Mouse (Mus musculus) lung, postnatal 0 days (tissue): ENCODE results near the gene Etv6. TPM values are rescaled to one million over a fixed set of nuclear protein-coding genes. Genes with fewer than 3 reads are reported as not detected.

Source experiments
- ATAC-seq: fragments of 200-750 bp; cut with Nextera tagmentation; 2 replicates; pipeline ENCODE4 v1.8.0; 2017; ENCODE audit warnings: moderate library complexity
- DNase-seq: peaks from one replicate; pipeline ENCODE4 v3.0.0-alpha.2; 2016; ENCODE audit warnings: low spot score
- H3K27ac ChIP-seq: fragments of 300-500 bp; sonication (generic); 2 replicates; pipeline ENCODE4 v1.5.1; 2014; ENCODE audit warnings: antibody characterized with exemption, mild to moderate bottlenecking, low read length, mixed read lengths
- H3K27me3 ChIP-seq: fragments of 300-500 bp; sonication (generic); replicated peaks from 2 replicates; pipeline ENCODE4 v1.6.1; 2014; ENCODE audit warnings: low read length, mixed read lengths; ENCODE audit not compliant: insufficient read depth
- H3K36me3 ChIP-seq: fragments of 300-500 bp; sonication (generic); 2 replicates; pipeline ENCODE4 v1.6.1; 2014; ENCODE audit warnings: low read length, mixed read lengths; ENCODE audit not compliant: insufficient read depth
- H3K4me1 ChIP-seq: fragments of 300-500 bp; sonication (generic); 2 replicates; pipeline ENCODE4 v1.6.1; 2014; ENCODE audit warnings: antibody characterized with exemption, low read depth, low read length, mixed read lengths; ENCODE audit not compliant: insufficient read depth
- H3K4me2 ChIP-seq: fragments of 300-500 bp; sonication (generic); replicated peaks from 2 replicates; pipeline ENCODE4 v1.6.1; 2014; ENCODE audit warnings: low read depth, mild to moderate bottlenecking, low read length, moderate library complexity, mixed read lengths
- H3K4me3 ChIP-seq: fragments of 300-500 bp; sonication (generic); 2 replicates; pipeline ENCODE4 v1.5.1; 2014; ENCODE audit warnings: low read depth, low read length
- H3K9ac ChIP-seq: fragments of 300-500 bp; sonication (generic); replicated peaks from 2 replicates; pipeline ENCODE4 v1.6.1; 2014; ENCODE audit warnings: low read depth, mild to moderate bottlenecking
- H3K9me3 ChIP-seq: fragments of 300-500 bp; sonication (generic); 2 replicates; pipeline ENCODE4 v1.6.1; 2016; ENCODE audit warnings: low read length, mixed read lengths
- CTCF ChIP-seq: IDR thresholded peaks from 2 replicates; pipeline ENCODE4 v1.5.1; 2016; ENCODE audit warnings: antibody characterized with exemption, mild to moderate bottlenecking
- EP300 ChIP-seq: IDR thresholded peaks from 2 replicates; pipeline ENCODE4 v1.6.1; 2016; ENCODE audit warnings: antibody characterized with exemption, mild to moderate bottlenecking, control low read depth
- WGBS: fragments of 180-500 bp; shearing (Covaris S2); extraction: QIAGEN DNeasy Blood & Tissue Kit; methylation state at CpG from one replicate; pipeline ENCODE4 v1.1.7; 2014; 5-methylcytosine and 5-hydroxymethylcytosine counted together
- polyA plus RNA-seq: library from polyadenylated mRNA; unstranded; fragments of >200 nt; fragmentation: Nextera tagmentation; extraction: Ambion mirVana; gene quantifications from 2 replicates; pipeline ENCODE4 v1.2.1, GENCODE M21; 2015

Gene Etv6
- polyA plus RNA-seq, 1 experiment from 2014 or later = 5.5 TPM

DNA sequence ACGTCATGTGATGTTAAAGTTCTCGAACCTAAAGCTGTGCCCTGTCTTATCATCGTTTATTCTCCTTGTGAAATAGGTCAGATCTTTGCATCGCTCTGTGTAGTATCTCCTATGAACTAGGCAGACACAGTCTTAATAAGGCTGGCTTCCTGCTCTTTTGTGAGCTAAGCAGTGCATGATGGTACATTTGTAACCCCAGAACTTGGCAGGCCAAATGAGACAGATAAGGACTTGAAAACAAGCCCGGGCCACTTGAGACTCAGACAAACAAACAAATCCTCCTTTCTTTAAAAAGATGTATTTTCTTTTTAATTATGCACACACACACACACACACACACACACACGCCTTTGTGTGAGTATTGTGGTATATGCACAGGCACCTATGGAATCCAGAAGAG is 42.5 kb downstream of the Etv6 start:
- TF ChIP-seq EP300 = no peak
- no peak for TF ChIP-seq CTCF
- WGBS = 65% methylated on average over 6 of the region's 6 CpGs

DNA sequence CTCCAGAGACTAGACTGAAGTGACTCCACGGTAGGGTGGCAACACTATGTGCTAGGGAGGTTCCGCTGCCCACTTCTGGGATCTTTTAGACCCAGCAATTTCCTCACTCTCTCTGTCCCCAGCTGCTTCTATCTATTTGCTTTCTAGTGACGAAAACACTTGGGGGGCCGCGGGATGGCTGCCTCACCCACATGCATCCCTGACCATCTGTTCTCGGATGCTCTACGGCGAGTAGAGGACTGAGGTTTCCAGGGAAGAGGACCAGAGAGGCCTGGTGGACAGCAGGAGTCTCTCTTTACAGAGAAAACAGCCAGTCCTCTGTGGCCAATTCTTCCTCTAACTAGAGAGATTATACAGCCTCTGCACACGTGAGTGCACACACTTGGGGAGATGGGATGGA is 43.6 kb downstream of the Etv6 start:
- DNase-seq = no peak
- no peak overlapping the region for H3K27ac ChIP-seq
- H3K9ac ChIP-seq = no peak overlapping the region
- no peak for ATAC-seq
- H3K4me3 ChIP-seq = no peak overlapping the region
- H3K4me1 ChIP-seq = no peaks in the 10 kb centered on the region
- 78% methylated on average over 9 of the region's 9 CpGs for WGBS
- TF ChIP-seq CTCF = no peak
- no peak for TF ChIP-seq EP300
- no peaks in the 10 kb centered on the region for H3K27me3 ChIP-seq
- no peaks in the 10 kb centered on the region for H3K36me3 ChIP-seq
- no peaks in the 10 kb centered on the region for H3K9me3 ChIP-seq
- H3K4me2 ChIP-seq = no peak overlapping the region

More for the DNA sequence above, 42.5 kb downstream of the Etv6 start:
- H3K27ac ChIP-seq = no peak overlapping the region
- H3K4me3 ChIP-seq = no peak overlapping the region
- H3K4me1 ChIP-seq = no peaks in the 10 kb centered on the region
- no peaks in the 10 kb centered on the region for H3K27me3 ChIP-seq
- H3K9me3 ChIP-seq = no peaks in the 10 kb centered on the region
- DNase-seq (no peak), ATAC-seq (no peak)
- H3K4me2 ChIP-seq = no peak overlapping the region
- H3K9ac ChIP-seq = no peak overlapping the region
- H3K36me3 ChIP-seq = no peaks in the 10 kb centered on the region

DNA sequence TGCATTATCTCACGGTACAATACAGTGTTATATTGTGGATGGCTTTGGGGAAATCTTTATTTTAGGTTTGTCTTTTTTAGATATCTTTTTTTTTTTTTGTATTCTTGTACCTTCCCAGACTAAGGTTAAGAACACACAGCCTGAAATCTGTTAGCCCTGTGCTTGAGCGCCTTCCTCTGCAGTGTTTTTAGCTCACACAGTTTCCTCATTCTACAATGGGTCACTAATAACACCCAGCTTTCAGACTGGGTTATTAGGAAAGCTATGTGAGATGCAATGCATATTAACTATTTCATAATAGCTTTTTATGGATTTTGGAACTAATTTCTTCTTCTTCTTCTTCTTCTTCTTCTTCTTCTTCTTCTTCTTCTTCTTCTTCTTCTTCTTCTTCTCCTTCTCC is 44.1 kb downstream of the Etv6 start:
- Histone ChIP-seq H3K27ac (no peak overlapping the region), H3K9ac (no peak overlapping the region), H3K4me2 (no peak overlapping the region), H3K4me3 (no peak overlapping the region), H3K36me3 (no peaks in the 10 kb centered on the region), H3K4me1 (no peaks in the 10 kb centered on the region), H3K27me3 (no peaks in the 10 kb centered on the region), H3K9me3 (no peaks in the 10 kb centered on the region)
- 90% methylated on average over 2 of the region's 2 CpGs for WGBS
- DNase-seq (no peak), ATAC-seq (no peak)
- TF ChIP-seq CTCF (no peak), EP300 (no peak)

DNA sequence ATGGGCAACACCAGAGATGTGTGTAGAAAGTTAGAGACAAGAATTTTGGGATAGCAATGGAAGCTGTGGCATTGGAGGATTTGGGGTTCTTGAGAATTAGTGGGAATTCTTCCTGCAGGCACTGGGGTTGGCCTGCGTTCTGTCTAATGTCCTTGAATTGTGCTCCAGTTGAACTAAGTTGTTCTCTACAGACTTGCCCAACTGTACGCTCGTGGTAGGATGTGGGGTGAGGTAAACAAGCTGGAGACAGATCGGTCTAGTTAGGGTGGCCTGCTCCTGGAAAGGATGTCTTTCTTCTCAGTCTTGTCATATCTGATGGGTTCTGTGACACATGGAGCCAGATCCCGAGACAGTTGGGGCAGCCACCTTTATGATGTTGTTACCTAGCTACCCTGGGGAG is 45.4 kb downstream of the Etv6 start:
- no peak overlapping the region for H3K9ac ChIP-seq
- H3K4me2 ChIP-seq = no peak overlapping the region
- DNase-seq (no peak), ATAC-seq (no peak)
- no peaks in the 10 kb centered on the region for H3K4me1 ChIP-seq
- no peaks in the 10 kb centered on the region for H3K9me3 ChIP-seq
- no peaks in the 10 kb centered on the region for H3K36me3 ChIP-seq
- 84% methylated on average over 5 of the region's 5 CpGs for WGBS
- TF ChIP-seq CTCF (no peak), EP300 (no peak)
- no peaks in the 10 kb centered on the region for H3K27me3 ChIP-seq
- H3K27ac ChIP-seq = no peak overlapping the region
- H3K4me3 ChIP-seq = no peak overlapping the region

DNA sequence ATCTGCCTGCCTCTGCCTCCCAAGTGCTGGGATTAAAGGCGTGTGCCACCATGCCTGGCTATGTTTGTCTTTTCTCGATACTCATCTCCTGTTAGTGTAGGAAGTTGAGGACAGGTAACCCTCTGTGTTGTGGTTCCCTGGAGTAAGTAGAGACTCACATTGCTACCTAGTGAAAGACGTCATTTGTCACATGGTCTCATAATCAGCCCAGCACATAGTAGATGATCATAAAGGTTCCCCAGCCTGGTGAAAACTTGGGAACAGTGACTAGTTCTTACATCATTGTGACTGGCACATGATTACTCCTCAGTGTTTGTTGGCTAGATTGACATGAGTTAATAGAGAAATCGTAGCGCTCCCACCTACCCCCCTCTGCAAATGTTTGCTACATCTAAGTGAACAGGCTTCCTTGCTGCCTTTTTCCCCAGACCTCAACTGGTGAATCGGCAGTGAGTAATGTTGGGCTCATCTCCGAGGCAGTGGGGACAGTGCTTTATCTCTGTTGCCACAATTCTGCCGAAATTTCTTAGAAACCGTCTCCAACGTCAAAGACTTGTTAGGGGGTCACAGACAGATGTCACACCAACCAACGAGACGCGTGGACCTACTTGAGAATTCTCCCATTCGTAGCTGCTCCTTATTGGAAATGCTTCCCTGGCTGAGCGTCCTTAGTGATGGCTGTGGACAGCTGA is 46.9 kb downstream of the Etv6 start:
- ATAC-seq (no peak), DNase-seq (no peak)
- Histone ChIP-seq H3K27me3 (no peaks in the 10 kb centered on the region), H3K9me3 (no peaks in the 10 kb centered on the region), H3K4me1 (no peaks in the 10 kb centered on the region), H3K4me2 (no peak overlapping the region), H3K36me3 (no peaks in the 10 kb centered on the region), H3K9ac (no peak overlapping the region), H3K4me3 (no peak overlapping the region), H3K27ac (no peak overlapping the region)
- no peak for TF ChIP-seq CTCF
- no peak for TF ChIP-seq EP300
- WGBS = 88% methylated on average over 15 of the region's 15 CpGs

DNA sequence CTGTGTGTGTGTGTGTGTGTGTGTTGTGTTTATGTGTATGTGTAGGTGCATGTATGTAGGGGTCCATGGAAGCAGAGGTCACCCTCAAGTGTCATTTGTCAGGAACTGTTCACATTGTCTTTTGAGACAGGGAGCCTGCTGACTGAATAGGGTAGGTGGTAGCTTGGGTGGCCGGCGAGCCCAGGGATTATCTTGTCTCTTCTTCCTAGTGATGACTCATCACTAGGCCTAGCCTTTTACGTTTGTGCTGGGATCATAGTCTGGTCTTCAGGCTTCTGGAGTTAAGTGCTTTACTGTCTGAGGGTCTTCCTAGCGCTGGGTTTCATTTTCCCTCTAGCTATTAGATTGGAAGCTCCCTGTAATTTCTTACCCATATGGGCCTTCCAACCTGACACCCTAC is 47.9 kb downstream of the Etv6 start:
- no peaks in the 10 kb centered on the region for H3K27me3 ChIP-seq
- DNase-seq = no peak
- no peaks in the 10 kb centered on the region for H3K36me3 ChIP-seq
- no peaks in the 10 kb centered on the region for H3K4me1 ChIP-seq
- ATAC-seq = no peak
- no peak overlapping the region for H3K4me2 ChIP-seq
- H3K27ac ChIP-seq = no peak overlapping the region
- TF ChIP-seq CTCF = no peak
- 84% methylated on average over 4 of the region's 4 CpGs for WGBS
- H3K4me3 ChIP-seq = no peak overlapping the region
- no peaks in the 10 kb centered on the region for H3K9me3 ChIP-seq
- no peak overlapping the region for H3K9ac ChIP-seq

DNA sequence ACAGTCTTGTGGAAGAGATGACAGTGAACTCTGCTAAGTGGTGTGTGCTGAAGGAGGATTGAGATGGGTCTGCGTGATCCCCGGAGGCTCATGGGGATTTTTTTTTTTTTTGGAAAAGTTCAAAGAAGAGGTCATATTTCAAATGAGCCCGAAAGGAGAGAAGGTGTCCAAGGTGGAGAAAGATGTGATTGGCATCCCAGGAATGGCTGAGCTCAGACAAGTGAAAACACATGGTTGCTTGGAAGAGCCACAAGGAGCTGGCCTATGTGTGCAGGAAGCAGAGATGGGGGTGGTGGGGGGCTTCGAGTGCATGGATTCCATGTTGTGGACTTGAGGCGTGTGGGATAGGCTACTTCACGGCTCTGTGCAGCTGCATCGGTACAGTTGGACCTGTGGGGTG is 50.9 kb downstream of the Etv6 start:
- H3K9ac ChIP-seq = no peak overlapping the region
- WGBS = 81% methylated on average over 7 of the region's 7 CpGs
- no peak overlapping the region for H3K4me3 ChIP-seq
- no peak overlapping the region for H3K4me2 ChIP-seq
- peaks cover 10% of the 10 kb centered on the region; the same call in 1 of the 2 replicates for H3K4me1 ChIP-seq
- no peak for TF ChIP-seq EP300
- no peak for TF ChIP-seq CTCF
- no peak overlapping the region for H3K27ac ChIP-seq
- no peaks in the 10 kb centered on the region for H3K27me3 ChIP-seq
- ATAC-seq = no peak
- no peaks in the 10 kb centered on the region for H3K36me3 ChIP-seq
- H3K9me3 ChIP-seq = no peaks in the 10 kb centered on the region
- no peak for DNase-seq
